29 mouse cellular contexts compared by ENCODE assay signal in the genomic region with DNA sequence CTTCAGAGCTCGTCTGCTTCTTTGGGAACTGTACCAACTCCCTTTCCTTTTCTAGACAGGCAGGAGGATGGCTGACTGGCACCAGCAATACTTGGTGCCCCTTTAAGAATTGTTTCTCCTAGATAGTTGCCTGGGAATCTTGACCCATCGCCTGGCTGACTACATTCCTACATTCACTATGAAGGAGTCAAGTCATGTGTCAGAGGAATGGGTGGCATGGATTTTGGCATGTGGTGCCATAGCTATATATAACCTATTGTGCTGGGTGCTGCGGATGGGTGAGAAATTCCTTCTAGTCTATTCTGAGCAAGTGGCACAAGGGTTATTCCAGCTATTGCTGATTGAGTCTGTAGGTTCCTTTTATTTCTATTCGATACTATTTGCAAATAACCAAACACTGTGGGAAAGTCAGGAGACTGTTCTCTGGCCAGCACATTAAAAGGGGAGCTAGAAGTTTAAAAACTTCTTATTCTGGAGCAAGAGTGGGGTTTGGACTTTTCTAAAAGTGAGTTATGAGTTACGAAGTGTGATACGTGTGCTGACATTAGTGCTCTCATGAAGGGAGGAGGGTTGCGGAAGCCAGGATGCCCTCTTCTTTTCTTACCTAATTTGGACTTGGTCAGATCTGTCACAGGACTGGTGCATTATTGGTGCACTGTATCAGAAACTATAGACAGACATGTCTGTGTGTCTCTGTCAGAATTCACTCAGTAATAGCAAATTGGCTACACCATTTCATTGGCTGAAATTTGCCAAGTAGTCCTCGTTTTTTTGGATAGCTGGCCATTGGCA.
DNase-seq lines count a peak whose midpoint lies in the region; ATAC-seq and TF ChIP-seq lines count a peak whose summit lies in the region.
"Had no signal": no experiment of that assay in that cellular context is flagged by ENCODE, and none has a peak within 500 bp of the region (broad histone marks: within the 10 kb centered on the region; RNA-seq: fewer than 3 reads in every experiment).

No protein-coding gene starts in this region.

- peaks cover 14% of the 10 kb centered on the region for H3K36me3 ChIP-seq in heart, embryonic 14.5 days (ENCODE audit: control insufficient read depth, insufficient read depth, low read length)
- H3K36me3 ChIP-seq: embryonic facial prominence, embryonic 13.5 days; G1E; limb, embryonic 10.5 days; limb, embryonic 15.5 days; midbrain, embryonic 15.5 days; stomach, embryonic 15.5 days had no signal

- TF ChIP-seq POLR2A in lung, adult 2 months (IDR thresholded peaks at IDR 0.05; ENCODE audit: borderline replicate concordance, extremely low read depth, low read depth, low read length): no peak

- no peak overlapping the region for H3K4me3 ChIP-seq in gastrocnemius, adult 2 months
- no peak overlapping the region for H3K4me3 ChIP-seq in heart, embryonic 14.5 days (ENCODE audit: control insufficient read depth in 1 of 2, insufficient read depth in 1 of 2, low read depth in 1 of 2, low read length in 2 of 2)
- H3K4me3 ChIP-seq in lung, adult 2 months (replicated peaks; ENCODE audit: extremely low read depth, low read depth, low read length): no peak overlapping the region
- H3K4me3 ChIP-seq: embryonic facial prominence, embryonic 13.5 days; forebrain, embryonic 12.5 days; limb, embryonic 10.5 days; limb, embryonic 15.5 days; midbrain, embryonic 15.5 days; stomach, embryonic 15.5 days had no signal

- H3K9ac ChIP-seq in heart, embryonic 14.5 days (ENCODE audit: low read length): peak overlapping the region; percentile 56
- H3K9ac ChIP-seq: embryonic facial prominence, embryonic 13.5 days; forebrain, embryonic 12.5 days; limb, embryonic 15.5 days; liver, embryonic 14.5 days; lung, embryonic 14.5 days; midbrain, embryonic 15.5 days; stomach, embryonic 15.5 days had no signal

- WGBS in heart, embryonic 14.5 days: 41% methylated on average over 8 of the region's 8 CpGs
- WGBS in lung, adult 2 months: 74% methylated on average over 8 of the region's 8 CpGs

- DNase-seq in gastrocnemius, adult 2 months: peak; percentile 26
- no peak for DNase-seq in gastrocnemius, postnatal 25 days
- DNase-seq in heart, adult 9 months (ENCODE audit: low spot score in 2 of 2): peak; percentile 72 to 77
- DNase-seq in heart, postnatal 4 days: peak; percentile 62
- DNase-seq in cerebellum, postnatal 25 days: no peak
- no peak for DNase-seq in testis, postnatal 10 days (ENCODE audit: low spot score)
- no peak for DNase-seq in lung, adult 2 months
- DNase-seq: adrenal gland, postnatal 14 days; cerebellum, adult 11 months; cerebellum, adult 9-10 months; gastrocnemius, postnatal 14 days; kidney, adult 2 months; kidney, postnatal 4 days; layer of hippocampus, postnatal 36 days; lung, embryonic 14.5 days; lung, postnatal 14 days; right cerebral cortex, postnatal 25 days; thymus, postnatal 14 days had no signal

- H3K27ac ChIP-seq in gastrocnemius, adult 2 months: peak overlapping the region; percentile 92
- H3K27ac ChIP-seq in heart, embryonic 14.5 days (replicated peaks in 1 of 2; ENCODE audit: control insufficient read depth in 1 of 2, insufficient read depth in 1 of 2, low read depth in 2 of 2, low read length in 2 of 2): peak overlapping the region; percentile 55 to 93
- H3K27ac ChIP-seq: embryonic facial prominence, embryonic 13.5 days; forebrain, embryonic 12.5 days; limb, embryonic 15.5 days; liver, embryonic 14.5 days; midbrain, embryonic 15.5 days; stomach, embryonic 15.5 days had no signal

- no peaks in the 10 kb centered on the region for H3K27me3 ChIP-seq in heart, embryonic 14.5 days (ENCODE audit: control insufficient read depth, insufficient read depth, low read length)
- H3K27me3 ChIP-seq: embryonic facial prominence, embryonic 13.5 days; forebrain, embryonic 12.5 days; limb, embryonic 15.5 days; midbrain, embryonic 15.5 days; Patski; stomach, embryonic 15.5 days had no signal

- H3K4me1 ChIP-seq in heart, embryonic 14.5 days (ENCODE audit: control insufficient read depth in 2 of 2, insufficient read depth in 2 of 2, low read length in 2 of 2): peaks cover 27 to 58% of the 10 kb centered on the region in 2 experiments
- H3K4me1 ChIP-seq in lung, adult 2 months (ENCODE audit: control insufficient read depth, insufficient read depth, low read length): no peaks in the 10 kb centered on the region
- H3K4me1 ChIP-seq: embryonic facial prominence, embryonic 13.5 days; limb, embryonic 15.5 days; midbrain, embryonic 15.5 days; stomach, embryonic 15.5 days had no signal

- no peak for TF ChIP-seq CTCF in gastrocnemius, adult 2 months (IDR thresholded peaks at IDR 0.05)
- TF ChIP-seq CTCF in lung, adult 2 months (IDR thresholded peaks at IDR 0.05; ENCODE audit: insufficient read depth, low read length): no peak

- peak overlapping the region; percentile 52 for H3K4me2 ChIP-seq in heart, embryonic 14.5 days (ENCODE audit: low read length)
- H3K4me2 ChIP-seq: embryonic facial prominence, embryonic 13.5 days; forebrain, embryonic 12.5 days; limb, embryonic 15.5 days; lung, embryonic 14.5 days; midbrain, embryonic 15.5 days; stomach, embryonic 15.5 days had no signal

- intact Hi-C loops in gastrocnemius, adult 2 months (cut with DNase I): no loop called here

- peak; percentile 83 for ATAC-seq in heart, embryonic 14.5 days (ENCODE audit: insufficient number of reproducible peaks, insufficient read depth, low FRiP score, low read depth)
- ATAC-seq: hindbrain, embryonic 16.5 days; midbrain, embryonic 15.5 days; Patski had no signal

- H3K9me3 ChIP-seq in heart, embryonic 14.5 days (ENCODE audit: control insufficient read depth, low read length): no peaks in the 10 kb centered on the region
- H3K9me3 ChIP-seq: embryonic facial prominence, embryonic 13.5 days; forebrain, embryonic 12.5 days; limb, embryonic 10.5 days; limb, embryonic 15.5 days; midbrain, embryonic 15.5 days; stomach, embryonic 15.5 days had no signal

Comparison
In these comparisons a context has a peak if more than half of its experiments do, and no peak if none do; other contexts are left out.
1. DNase-seq: peak in gastrocnemius, adult 2 months (single experiment), heart, adult 9 months (2 of 2) and heart, postnatal 4 days (single experiment); none in gastrocnemius, postnatal 25 days (single experiment), cerebellum, postnatal 25 days (0 of 2), testis, postnatal 10 days (single experiment) and lung, adult 2 months (single experiment).